ENCODE assay signal across 18 mouse cellular contexts in genomic region chr16:3923966-3924365, GRCm38 (mm10). TPM values are rescaled to one million over a fixed set of nuclear protein-coding genes. Genes with fewer than 3 reads are reported as not detected.
DNase-seq lines count a peak whose midpoint lies in the region; ATAC-seq and TF ChIP-seq lines count a peak whose summit lies in the region.
"Had no signal": no experiment of that assay in that cellular context is flagged by ENCODE, and none has a peak within 500 bp of the region (broad histone marks: within the 10 kb centered on the region; RNA-seq: fewer than 3 reads in every experiment).

No protein-coding gene starts in this region.

- H3K9me3 ChIP-seq in lung, embryonic 16.5 days (ENCODE audit: control insufficient read depth, low read length), result no peaks in the 10 kb centered on the region
- no peaks in the 10 kb centered on the region for H3K9me3 ChIP-seq in limb, embryonic 11.5 days (ENCODE audit: control insufficient read depth, low read length)
- H3K9me3 ChIP-seq: forebrain, embryonic 13.5 days; hindbrain, embryonic 15.5 days had no signal

- intact Hi-C loops in gastrocnemius, postnatal 36 days (cut with DNase I), result no loop called here

- peaks cover 19% of the 10 kb centered on the region for H3K36me3 ChIP-seq in lung, embryonic 16.5 days (ENCODE audit: control insufficient read depth, insufficient read depth, low read length)
- H3K36me3 ChIP-seq in limb, embryonic 11.5 days (ENCODE audit: control insufficient read depth, insufficient read depth, low read length), result peaks cover 12% of the 10 kb centered on the region

- 55% methylated on average over 4 of the region's 4 CpGs for WGBS in lung, embryonic 16.5 days
- WGBS in lung, adult 2 months, result 73% methylated on average over 4 of the region's 4 CpGs
- WGBS in limb, embryonic 11.5 days, result 29% methylated on average over 4 of the region's 4 CpGs

- no peak overlapping the region for H3K9ac ChIP-seq in lung, embryonic 16.5 days (ENCODE audit: low read length)
- H3K9ac ChIP-seq in limb, embryonic 11.5 days (ENCODE audit: low read length), result no peak overlapping the region
- H3K9ac ChIP-seq: forebrain, embryonic 13.5 days; hindbrain, embryonic 15.5 days had no signal

- H3K4me1 ChIP-seq in lung, embryonic 16.5 days (replicated peaks; ENCODE audit: control insufficient read depth, insufficient read depth, low read length), result no peaks in the 10 kb centered on the region
- H3K4me1 ChIP-seq in lung, adult 2 months (ENCODE audit: control insufficient read depth, insufficient read depth, low read length), result no peaks in the 10 kb centered on the region
- H3K4me1 ChIP-seq in limb, embryonic 11.5 days (ENCODE audit: control insufficient read depth, insufficient read depth, low read length), result no peaks in the 10 kb centered on the region
- H3K4me1 ChIP-seq: forebrain, embryonic 13.5 days; hindbrain, embryonic 15.5 days had no signal

- DNase-seq in embryo, embryonic 11 days, result peak; percentile 41
- no peak for DNase-seq in embryo, embryonic 9.5 days (ENCODE audit: extremely low spot score)
- DNase-seq in lung, adult 2 months, result no peak
- DNase-seq in limb, embryonic 11.5 days (ENCODE audit: low spot score), result peak; percentile 28
- DNase-seq in mesoderm, embryonic 11.5 days (ENCODE audit: low read depth, low spot score), result peak; percentile 17
- no peak for DNase-seq in gastrocnemius, postnatal 10 days
- DNase-seq in gastrocnemius, postnatal 36 days, result no peak
- DNase-seq: adrenal gland, postnatal 14 days; cerebellum, adult 8-10 months; heart, postnatal 14 days; liver had no signal

- no peak overlapping the region for H3K4me3 ChIP-seq in lung, embryonic 16.5 days (ENCODE audit: low read length)
- H3K4me3 ChIP-seq in lung, adult 2 months (replicated peaks; ENCODE audit: extremely low read depth, low read depth, low read length), result no peak overlapping the region
- no peak overlapping the region for H3K4me3 ChIP-seq in limb, embryonic 11.5 days (ENCODE audit: low read depth, low read length)
- H3K4me3 ChIP-seq: forebrain, embryonic 13.5 days; hindbrain, embryonic 15.5 days had no signal

- H3K4me2 ChIP-seq in lung, embryonic 16.5 days (ENCODE audit: low read depth, low read length), result no peak overlapping the region
- H3K4me2 ChIP-seq in limb, embryonic 11.5 days (ENCODE audit: low read depth, severe bottlenecking), result no peak overlapping the region
- H3K4me2 ChIP-seq: forebrain, embryonic 13.5 days; heart, embryonic 11.5 days; hindbrain, embryonic 15.5 days had no signal

- H3K27me3 ChIP-seq in lung, embryonic 16.5 days (ENCODE audit: control insufficient read depth, insufficient read depth, low read depth, low read length), result no peaks in the 10 kb centered on the region
- H3K27me3 ChIP-seq in limb, embryonic 11.5 days (ENCODE audit: control insufficient read depth, insufficient read depth, low read length), result no peaks in the 10 kb centered on the region
- H3K27me3 ChIP-seq: forebrain, embryonic 13.5 days; hindbrain, embryonic 15.5 days had no signal

- no peak for TF ChIP-seq POLR2A in lung, adult 2 months (IDR thresholded peaks at IDR 0.05; ENCODE audit: borderline replicate concordance, extremely low read depth, low read depth, low read length)

- no peak for TF ChIP-seq CTCF in lung, adult 2 months (IDR thresholded peaks at IDR 0.05; ENCODE audit: insufficient read depth, low read length)

- peak; percentile 82 for ATAC-seq in lung, embryonic 16.5 days (ENCODE audit: low read depth)
- ATAC-seq in limb, embryonic 11.5 days (ENCODE audit: insufficient number of reproducible peaks, low FRiP score, low TSS enrichment, low read depth), result peak; percentile 72; the same call in 1 of the 2 replicates
- ATAC-seq: forebrain, embryonic 13.5 days; intestine, embryonic 16.5 days had no signal

- peak overlapping the region; percentile 67 for H3K27ac ChIP-seq in lung, embryonic 16.5 days (ENCODE audit: low read length)
- peak overlapping the region; percentile 45; the same call in 1 of the 2 replicates for H3K27ac ChIP-seq in limb, embryonic 11.5 days (replicated peaks; ENCODE audit: low read depth, low read length)
- H3K27ac ChIP-seq: forebrain, embryonic 13.5 days; hindbrain, embryonic 15.5 days had no signal

RNA-seq across cellular contexts. Expression of gene Cluap1, which starts 15.4 kb away (rescaled TPM):
- 22.2 and 23.9 TPM in 2 replicates for polyA plus RNA-seq in lung, embryonic 16.5 days (2015; fragmentation: Nextera tagmentation; extraction: Ambion mirVana)
- 5.7 and 6.3 TPM in 2 replicates for polyA plus RNA-seq in lung, adult 2 months (2012; rRNA removed)
- 22.4 and 24.8 TPM in 2 replicates for polyA plus RNA-seq in limb, embryonic 11.5 days (2014; fragmentation: Nextera tagmentation; extraction: Ambion mirVana)
- 1 to 10 TPM; 6.8 to 7.7 TPM for total RNA-seq in gastrocnemius, postnatal 10 days (2021)
- total RNA-seq in gastrocnemius, postnatal 36 days (2021), result 1 to 10 TPM; 7.6 to 9.1 TPM

RNA-seq across cellular contexts. Expression of gene 1700037C18Rik, which starts 15.5 kb away (rescaled TPM):
- 9.4 and 11.1 TPM in 2 replicates for polyA plus RNA-seq in lung, embryonic 16.5 days (2015; fragmentation: Nextera tagmentation; extraction: Ambion mirVana)
- polyA plus RNA-seq in lung, adult 2 months (2012; rRNA removed), result 14.9 TPM in 2 replicates
- 4.1 and 5.1 TPM in 2 replicates for polyA plus RNA-seq in limb, embryonic 11.5 days (2014; fragmentation: Nextera tagmentation; extraction: Ambion mirVana)
- 1 to 10 TPM; 1.3 to 2.7 TPM for total RNA-seq in gastrocnemius, postnatal 10 days (2021)
- total RNA-seq in gastrocnemius, postnatal 36 days (2021), result 1 to 10 TPM; 2.1 to 2.6 TPM

RNA-seq across cellular contexts. Expression of gene Gm20695, which starts 39.5 kb away (rescaled TPM):
- polyA plus RNA-seq in lung, embryonic 16.5 days (2015; fragmentation: Nextera tagmentation; extraction: Ambion mirVana), result 1.5 and 2.0 TPM in 2 replicates
- polyA plus RNA-seq in lung, adult 2 months (2012; rRNA removed), result 0.12 and 0.14 TPM in 2 replicates
- polyA plus RNA-seq in limb, embryonic 11.5 days (2014; fragmentation: Nextera tagmentation; extraction: Ambion mirVana), result 1.8 and 3.7 TPM in 2 replicates
- total RNA-seq in gastrocnemius, postnatal 10 days (2021), result 1 to 10 TPM in 1 of 2 experiments, under 1 TPM in 1; 0.61 to 1.0 TPM
- not detected for total RNA-seq in gastrocnemius, postnatal 36 days (2021)
- total RNA-seq: heart, postnatal 14 days; left cerebral cortex, adult 18-20 months had no signal
- polyA plus RNA-seq: neural tube, embryonic 11.5 days had no signal

RNA-seq across cellular contexts. Expression of gene Zfp597, which starts 39.6 kb away (rescaled TPM):
- 7.3 and 7.6 TPM in 2 replicates for polyA plus RNA-seq in lung, embryonic 16.5 days (2015; fragmentation: Nextera tagmentation; extraction: Ambion mirVana)
- 3.4 and 3.5 TPM in 2 replicates for polyA plus RNA-seq in lung, adult 2 months (2012; rRNA removed)
- 4.5 and 6.1 TPM in 2 replicates for polyA plus RNA-seq in limb, embryonic 11.5 days (2014; fragmentation: Nextera tagmentation; extraction: Ambion mirVana)
- total RNA-seq in gastrocnemius, postnatal 10 days (2021), result 1 to 10 TPM; 7.0 to 8.9 TPM
- total RNA-seq in gastrocnemius, postnatal 36 days (2021), result 1 to 10 TPM; 5.6 to 7.0 TPM

RNA-seq across cellular contexts. Expression of gene Naa60, which starts 51.8 kb away (rescaled TPM):
- polyA plus RNA-seq in lung, embryonic 16.5 days (2015; fragmentation: Nextera tagmentation; extraction: Ambion mirVana), result 48.1 and 49.2 TPM in 2 replicates
- polyA plus RNA-seq in lung, adult 2 months (2012; rRNA removed), result 59.4 and 65.8 TPM in 2 replicates
- polyA plus RNA-seq in limb, embryonic 11.5 days (2014; fragmentation: Nextera tagmentation; extraction: Ambion mirVana), result 54.6 and 60.1 TPM in 2 replicates
- 10 to 100 TPM; 31.5 to 34.3 TPM for total RNA-seq in gastrocnemius, postnatal 10 days (2021)
- total RNA-seq in gastrocnemius, postnatal 36 days (2021), result 10 to 100 TPM; 30.5 to 33.2 TPM

Comparison
In these comparisons a context has a peak if more than half of its experiments do, and no peak if none do; other contexts are left out.
1. DNase-seq: peak in embryo, embryonic 11 days (single experiment), limb, embryonic 11.5 days (single experiment) and mesoderm, embryonic 11.5 days (single experiment); none in embryo, embryonic 9.5 days (single experiment), lung, adult 2 months (single experiment), gastrocnemius, postnatal 10 days (single experiment) and gastrocnemius, postnatal 36 days (0 of 2).